Mouse (Mus musculus) cerebellum, adult 2 months (tissue): ENCODE data around the gene Slc25a13.

Experiments
- CTCF ChIP-seq: fragments of 200-500 bp; IDR thresholded peaks from 2 replicates; pipeline ENCODE4 v1.5.1; 2011; ENCODE audit warnings: low read depth, mild to moderate bottlenecking, control low read depth, low read length, moderate library complexity, borderline replicate concordance; ENCODE audit not compliant: insufficient read depth
- POLR2A ChIP-seq: fragments of 200-500 bp; IDR thresholded peaks from 2 replicates; pipeline ENCODE4 v1.6.1; 2011; ENCODE audit warnings: low read length, control low read depth, borderline replicate concordance; ENCODE audit not compliant: insufficient read depth

DNA sequence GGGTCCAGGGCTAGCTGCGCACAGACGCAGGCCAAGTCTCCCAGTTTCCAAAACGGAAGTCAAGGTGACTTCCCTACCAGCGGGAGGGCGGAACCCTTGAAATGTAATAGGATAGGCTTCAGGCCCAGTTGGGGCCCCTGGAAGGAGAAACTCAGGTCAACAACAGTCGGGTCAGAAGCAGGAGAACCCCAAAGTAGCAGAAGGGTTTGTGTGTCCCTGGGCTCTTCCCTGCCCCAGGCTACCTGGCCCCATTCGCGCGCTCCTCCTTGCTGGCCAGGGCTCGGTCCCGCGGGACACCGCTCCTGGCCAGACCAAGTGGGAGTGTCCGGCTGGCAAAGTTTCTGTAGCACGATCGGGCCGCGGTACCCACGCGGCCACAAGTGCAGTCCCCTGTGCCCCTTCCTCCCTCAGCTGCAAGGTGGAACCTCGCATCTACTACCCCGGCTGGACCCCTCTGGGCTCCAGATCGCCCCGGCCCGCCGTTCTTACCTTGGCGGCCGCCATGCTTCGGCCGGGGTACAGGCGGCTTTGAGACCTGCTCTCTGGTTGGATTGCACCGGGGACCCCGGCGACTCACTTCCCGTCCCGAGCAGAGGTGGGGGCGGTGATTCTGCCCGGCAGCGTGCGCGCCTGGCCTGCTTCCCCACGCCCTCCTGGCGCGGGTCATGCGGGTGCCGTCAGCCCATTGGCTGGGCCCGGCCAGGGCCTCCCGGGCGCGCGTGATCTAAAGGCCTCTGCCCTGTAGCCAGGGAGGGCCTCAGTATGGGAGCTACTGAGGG lies at the start of gene Slc25a13:
- TF ChIP-seq CTCF, result no peak
- TF ChIP-seq POLR2A, result no peak
